Mouse (Mus musculus): ENCODE results near the gene Tmc3.

Gene Tmc3

DNA sequence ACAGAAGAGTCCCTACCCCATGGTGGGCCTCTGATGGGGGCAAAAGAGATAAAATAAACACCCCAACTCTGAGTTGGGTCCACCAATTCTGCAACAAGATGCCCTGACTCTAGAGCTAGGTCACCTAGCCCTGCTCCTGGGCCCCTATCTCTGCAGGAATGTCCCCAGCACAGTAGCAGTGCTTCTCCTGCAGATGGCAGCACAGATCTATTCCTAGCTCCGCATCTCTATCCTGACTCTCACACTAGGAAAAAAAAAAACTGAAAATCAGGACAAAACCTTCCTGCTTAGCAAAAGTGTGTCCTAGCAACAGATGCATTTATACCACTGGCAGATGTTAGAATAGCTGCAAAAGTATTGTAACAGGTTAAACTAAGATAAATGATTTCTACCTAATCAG is 84.0 kb downstream of the Tmc3 start:
- DNase-seq (ENCODE audit: low read depth, low spot score): no peak

- no peak for DNase-seq (ENCODE audit: low read depth, low spot score)
These were observed 86.8 kb downstream of the Tmc3 start for GRCm38 (mm10) chr7:83671573-83671972.
